Mouse (Mus musculus): ENCODE results near the gene Nbeal1.
A peak's percentile ranks its signal among the peaks of the same experiment; 100 is the strongest.

GRCm38 (mm10) chr1:60179932-60180783 is at the start of gene Nbeal1:
- TF ChIP-seq POLR2A (IDR thresholded peaks at IDR 0.05; ENCODE audit: extremely low read depth, insufficient read depth, low read length): peak; percentile 70
- peak; percentile 32 for TF ChIP-seq CTCF (IDR thresholded peaks at IDR 0.05; ENCODE audit: low read depth, low read length)

Data from liver, adult 2 months (tissue).